Mouse (Mus musculus) erythroid progenitor cell, adult 5-6 weeks (primary cell): ENCODE results near the gene Gm49322. TPM values are rescaled to one million over a fixed set of nuclear protein-coding genes. Genes with fewer than 3 reads are reported as not detected.
A peak's percentile ranks its signal among the peaks of the same experiment; 100 is the strongest.

Experiments used
- ATAC-seq: replicated peaks from 2 replicates; pipeline ENCODE4 v1.8.0; 2016; ENCODE audit warnings: moderate number of reproducible peaks, mild to moderate bottlenecking, moderate TSS enrichment, inconsistent platforms; ENCODE audit not compliant: poor library complexity, low FRiP score, severe bottlenecking
- total RNA-seq, 2 experiments: library from RNA; stranded (forward) in 1 of 2; stranded (reverse) in 1 of 2; fragments of 150-400 nt in 1 of 2; fragments of 186-747, 209-891 nt in 1 of 2; gene quantifications; 2 replicates each; pipeline versions ENCODE4 v1.2.3 to v1.2.4; 2015 to 2017; ENCODE audit warnings: low replicate concordance in 2 of 2

The Gm49322 gene
- total RNA-seq, 2 experiments from 2014 or later: 1.7 to 5.4 TPM

GRCm38 (mm10) chr10:80609269-80609924 lies 3.6 kb downstream of the Gm49322 start:
- no peak for ATAC-seq

- no peak for ATAC-seq
These were observed 4.4 kb downstream of the Gm49322 start for GRCm38 (mm10) chr10:80610116-80610785.

DNA sequence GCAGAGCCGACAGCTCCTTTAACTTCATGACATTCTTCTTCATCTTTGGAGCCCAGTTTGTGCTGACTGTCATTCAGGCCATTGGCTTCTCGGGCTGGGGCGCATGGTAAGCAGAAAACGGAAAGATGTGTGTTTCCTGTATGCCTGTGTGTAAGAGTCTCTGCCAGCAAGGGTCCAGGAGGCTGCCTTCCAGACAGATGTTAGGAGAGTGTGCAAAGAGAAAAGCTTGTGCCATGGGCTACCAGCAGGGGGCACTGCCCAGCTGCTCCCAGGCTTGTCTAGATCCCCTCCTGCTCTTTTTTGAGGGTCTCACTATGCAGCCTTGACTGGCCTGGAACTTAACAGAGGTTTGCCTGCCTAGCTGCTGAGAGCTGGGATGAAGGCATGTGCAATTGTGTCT lies 5.2 kb downstream of the Gm49322 start:
- ATAC-seq: peak; percentile 56; the same call in 1 of the 2 replicates

GRCm38 (mm10) chr10:80611905-80612304 lies 6.1 kb downstream of the Gm49322 start:
- ATAC-seq: no peak

DNA sequence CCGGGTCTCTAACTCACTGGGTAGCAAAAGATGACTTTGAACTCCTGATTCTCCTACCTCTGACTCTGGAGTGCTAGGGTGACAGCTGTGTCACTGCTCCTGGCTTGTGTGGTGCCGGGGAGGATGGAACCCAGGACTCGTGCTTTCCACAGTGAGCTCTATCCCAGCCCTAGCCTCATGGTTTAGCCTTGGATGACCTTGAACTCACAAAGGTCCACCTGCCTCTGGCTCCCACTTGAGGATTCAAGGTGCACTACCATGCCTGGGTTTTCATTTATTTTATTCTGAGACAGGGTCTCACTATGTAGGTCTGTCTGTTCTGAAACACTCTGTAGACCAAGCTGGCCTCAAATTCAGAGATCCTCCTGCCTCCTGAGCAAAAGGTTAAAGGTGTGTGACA lies 8.0 kb downstream of the Gm49322 start:
- ATAC-seq: no peak

- no peak for ATAC-seq
These were observed 8.5 kb downstream of the Gm49322 start for GRCm38 (mm10) chr10:80614351-80614750.

- no peak for ATAC-seq
These were observed 12.4 kb downstream of the Gm49322 start for GRCm38 (mm10) chr10:80618181-80618580.

DNA sequence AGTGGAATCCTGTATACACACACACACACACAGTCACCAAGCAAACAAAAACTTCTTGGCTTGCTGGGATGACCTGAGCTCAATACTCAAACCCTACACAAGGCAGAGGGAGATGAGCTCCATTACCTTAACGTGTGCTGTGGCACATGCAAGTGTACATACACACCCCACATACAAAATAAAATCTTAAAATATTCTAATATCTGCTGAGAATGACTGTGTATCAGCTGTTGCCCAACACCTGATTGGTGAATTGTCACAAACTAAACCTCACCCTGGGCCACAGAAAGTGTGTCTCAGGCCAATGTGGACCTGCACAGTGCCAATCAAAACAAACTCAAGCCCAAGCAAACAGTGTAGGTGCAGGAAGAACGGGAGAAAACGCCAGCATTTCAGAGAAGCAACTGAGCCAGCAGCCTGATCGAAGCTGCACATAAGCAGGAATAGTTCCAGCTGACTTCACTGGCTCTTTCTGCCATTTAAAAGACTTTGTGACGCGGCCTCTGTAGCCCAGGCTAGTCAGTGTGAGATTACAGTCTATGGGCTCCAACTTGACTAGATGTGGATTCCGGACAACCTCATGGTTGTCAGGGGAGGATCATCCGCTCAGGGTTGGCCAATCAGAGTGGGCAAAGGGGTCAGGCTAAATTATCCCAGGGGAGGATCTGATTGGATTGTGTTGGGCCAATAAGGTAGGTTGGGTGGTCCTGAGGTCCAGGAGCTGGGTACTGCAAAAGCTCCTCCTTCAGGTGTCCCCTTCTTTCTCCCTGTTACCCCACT lies 13.8 kb downstream of the Gm49322 start:
- ATAC-seq: no peak

GRCm38 (mm10) chr10:80620365-80620764 lies 14.5 kb downstream of the Gm49322 start:
- no peak for ATAC-seq

GRCm38 (mm10) chr10:80620796-80621689 lies 15.2 kb downstream of the Gm49322 start:
- no peak for ATAC-seq

DNA sequence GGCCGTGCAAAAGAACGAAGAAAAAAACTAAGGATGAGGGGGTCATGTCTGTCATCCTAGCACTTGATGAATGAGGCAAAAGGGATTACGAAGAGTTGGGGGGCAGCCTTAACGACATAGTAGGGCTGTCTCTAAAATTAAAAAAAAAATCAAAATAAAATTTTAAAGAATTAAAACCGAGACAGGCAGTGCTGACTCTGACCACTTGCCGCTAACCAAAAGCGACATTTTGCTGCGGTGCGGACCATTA lies 15.8 kb downstream of the Gm49322 start:
- no peak for ATAC-seq

GRCm38 (mm10) chr10:80621940-80622660 lies 16.3 kb downstream of the Gm49322 start:
- peak; percentile 81 for ATAC-seq

- no peak for ATAC-seq
These were observed 17.0 kb downstream of the Gm49322 start, which contains the start of gene Csnk1g2 for GRCm38 (mm10) chr10:80622661-80623456. TSS of gene Csnk1g2 (plus strand) at chr10:80622838.

GRCm38 (mm10) chr10:80623457-80624191 lies 17.8 kb downstream of the Gm49322 start:
- ATAC-seq: 0 out of 2 replicates have a peak, but pooled peaks have one; percentile 7

- no peak for ATAC-seq
These were observed 19.9 kb downstream of the Gm49322 start for GRCm38 (mm10) chr10:80625764-80626163.

GRCm38 (mm10) chr10:80627685-80628084 lies 21.9 kb downstream of the Gm49322 start:
- no peak for ATAC-seq

- no peak for ATAC-seq
These were observed 23.1 kb downstream of the Gm49322 start for GRCm38 (mm10) chr10:80628925-80629324.

DNA sequence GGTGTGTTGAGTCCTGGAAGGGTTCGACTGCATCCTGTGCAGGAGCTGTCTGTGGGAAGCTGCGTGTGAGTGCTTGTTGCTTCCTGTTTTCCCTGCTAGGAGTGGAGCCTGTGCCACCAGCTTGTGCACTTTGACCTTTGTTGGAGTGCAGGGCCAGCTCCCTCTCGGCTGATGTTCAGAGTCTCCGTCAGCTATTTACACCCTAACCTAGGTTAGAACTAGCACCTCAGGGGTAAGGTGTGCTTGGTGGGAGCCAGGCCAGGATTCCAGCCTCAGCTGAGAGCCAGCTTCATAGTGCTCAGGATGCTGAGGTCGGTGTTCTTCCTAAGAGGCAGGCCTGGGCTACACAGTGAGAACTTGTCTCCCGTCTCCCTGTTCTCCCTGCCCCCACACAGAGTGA lies 29.5 kb downstream of the Gm49322 start:
- no peak for ATAC-seq
